Mouse (Mus musculus) thymus, postnatal 10 days (tissue): ENCODE measurements around the gene Nudcd2.
"Not testable (repeated sequence)": the region's sequence is repeated elsewhere in the genome, so short reads cannot be mapped to it uniquely, and the experiment has no call there.

Experiments used
- DNase-seq, 2 experiments: peaks; one replicate each; pipeline ENCODE4 v3.0.0; 2021; ENCODE audit warnings: low spot score in 2 of 2

The Nudcd2 gene

GRCm38 (mm10) chr11:40733339-40734174 is at the start of gene Nudcd2, which contains the start of gene Hmmr:
Gene Nudcd2 (plus strand): TSS chr11:40733667.
Gene Hmmr (minus strand): TSS chr11:40733422.
- DNase-seq = peak; percentile 91 to 92

- DNase-seq = no peak
These were observed 42.9 kb upstream of the Nudcd2 start for GRCm38 (mm10) chr11:40690444-40691127.

GRCm38 (mm10) chr11:40692101-40692509 is 41.4 kb upstream of the Nudcd2 start:
- no peak for DNase-seq

GRCm38 (mm10) chr11:40692511-40693365 is 40.7 kb upstream of the Nudcd2 start:
- peak; percentile 92 to 93 for DNase-seq

GRCm38 (mm10) chr11:40693366-40693951 is 40.0 kb upstream of the Nudcd2 start:
- DNase-seq = peak; percentile 26 to 38

- peak; percentile 56 to 66 for DNase-seq
These were observed 39.0 kb upstream of the Nudcd2 start for GRCm38 (mm10) chr11:40694311-40695087.

GRCm38 (mm10) chr11:40695103-40695502 is 38.4 kb upstream of the Nudcd2 start, which contains the start of gene Mat2b:
Gene Mat2b (minus strand): TSS chr11:40695203.
- DNase-seq = no peak

GRCm38 (mm10) chr11:40709899-40710298 is 23.6 kb upstream of the Nudcd2 start:
- DNase-seq = not testable (repeated sequence)

GRCm38 (mm10) chr11:40713858-40714257 is 19.6 kb upstream of the Nudcd2 start:
- no peak for DNase-seq

GRCm38 (mm10) chr11:40715524-40715923 is 17.9 kb upstream of the Nudcd2 start:
- no peak for DNase-seq

GRCm38 (mm10) chr11:40718324-40718723 is 15.1 kb upstream of the Nudcd2 start:
- DNase-seq = no peak

- no peak for DNase-seq
These were observed 499 bp upstream of the Nudcd2 start for GRCm38 (mm10) chr11:40732997-40733338.

GRCm38 (mm10) chr11:40734251-40734752 is 835 bp downstream of the Nudcd2 start:
- no peak for DNase-seq

GRCm38 (mm10) chr11:40737369-40737768 is 3.9 kb downstream of the Nudcd2 start:
- no peak for DNase-seq

- DNase-seq = no peak
These were observed 8.3 kb downstream of the Nudcd2 start for GRCm38 (mm10) chr11:40741605-40742262.

- no peak for DNase-seq
These were observed 10.9 kb downstream of the Nudcd2 start for GRCm38 (mm10) chr11:40744348-40744747.

- no peak for DNase-seq
These were observed 12.9 kb downstream of the Nudcd2 start for GRCm38 (mm10) chr11:40746361-40746760.

- no peak for DNase-seq
These were observed 14.2 kb downstream of the Nudcd2 start for GRCm38 (mm10) chr11:40747716-40748115.

GRCm38 (mm10) chr11:40753836-40754235 is 20.4 kb downstream of the Nudcd2 start:
- DNase-seq = no peak

- no peak for DNase-seq
These were observed 21.2 kb downstream of the Nudcd2 start for GRCm38 (mm10) chr11:40754664-40755107.
